Mouse (Mus musculus): ENCODE data around the gene Gm10803. TPM values are rescaled to one million over a fixed set of nuclear protein-coding genes. Genes with fewer than 3 reads are reported as not detected.

Gene Gm10803
- polyA plus RNA-seq (2014; fragmentation: Illumina TruSeq; extraction: RNeasy Lipid Tissue Mini Kit (QIAGEN cat#74804); ENCODE audit: low replicate concordance) = not detected

DNA sequence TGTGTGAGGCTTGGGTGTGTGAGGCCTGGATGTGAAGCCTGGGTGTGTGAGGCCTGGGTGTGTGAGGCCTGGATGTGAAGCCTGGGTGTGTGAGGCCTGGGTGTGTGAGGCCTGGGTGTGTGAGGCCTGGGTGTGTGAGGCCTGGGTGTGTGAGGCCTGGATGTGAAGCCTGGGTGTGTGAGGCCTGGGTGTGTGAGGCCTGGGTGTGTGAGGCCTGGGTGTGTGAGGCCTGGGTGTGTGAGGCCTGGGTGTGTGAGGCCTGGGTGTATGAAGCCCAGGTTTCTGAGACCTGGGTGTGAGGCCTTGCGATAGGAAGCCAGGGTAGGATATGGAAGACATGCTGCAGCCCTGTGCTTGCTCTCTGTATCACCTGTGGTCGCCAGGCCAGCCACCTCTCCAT, at the start of gene Gm10803:
Gene Gm10803, plus strand, starts transcription at position 301 of the 400 bp plus-strand sequence.

Other genes starting within 250 kb of the Gm10803 start
- gene Tspan18, start 226.1 kb upstream of the Gm10803 start, polyA plus RNA-seq (2014; fragmentation: Illumina TruSeq; extraction: RNeasy Lipid Tissue Mini Kit (QIAGEN cat#74804); ENCODE audit: low replicate concordance) = 1.3 TPM
- gene Cd82, start 97.4 kb upstream of the Gm10803 start, polyA plus RNA-seq (2014; fragmentation: Illumina TruSeq; extraction: RNeasy Lipid Tissue Mini Kit (QIAGEN cat#74804); ENCODE audit: low replicate concordance) = 13.7 TPM
- gene Alx4, start 81.8 kb downstream of the Gm10803 start, polyA plus RNA-seq (2014; fragmentation: Illumina TruSeq; extraction: RNeasy Lipid Tissue Mini Kit (QIAGEN cat#74804); ENCODE audit: low replicate concordance) = not detected